Mouse (Mus musculus) monocyte, adult 59 days (primary cell): Measurements from ENCODE around the gene A830031A19Rik. TPM values are rescaled to one million over a fixed set of nuclear protein-coding genes. Genes with fewer than 3 reads are reported as not detected.

Experiments
- total RNA-seq, 2 experiments: library from RNA; stranded (reverse); gene quantifications; one replicate each; pipeline ENCODE4 v1.2.4; 2023

The A830031A19Rik gene
- not detected for total RNA-seq

DNA sequence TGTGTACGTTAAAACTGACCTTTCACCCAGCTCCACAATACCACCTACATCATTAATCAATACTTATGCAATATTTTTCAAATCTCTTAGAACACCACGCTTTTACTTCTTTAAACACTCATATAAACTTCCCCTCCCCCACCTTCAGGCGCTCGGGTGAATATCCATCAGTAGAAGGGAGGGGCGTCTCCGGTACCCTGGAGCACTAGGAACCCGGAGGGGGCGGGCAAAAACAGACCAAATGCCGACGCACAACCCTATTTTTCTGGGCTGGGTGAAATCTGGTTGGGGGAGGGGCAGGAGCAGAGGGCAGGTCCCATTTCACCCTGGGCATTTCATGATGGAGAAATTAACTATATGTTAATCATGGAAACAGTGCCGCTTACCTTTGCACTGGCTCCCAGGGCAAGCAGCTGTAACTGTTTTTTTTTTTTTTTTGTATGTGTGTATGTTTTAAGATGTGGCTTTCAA is at the start of gene A830031A19Rik:
Gene A830031A19Rik (minus strand): TSS at position 421 of the 471 bp plus-strand sequence.

DNA sequence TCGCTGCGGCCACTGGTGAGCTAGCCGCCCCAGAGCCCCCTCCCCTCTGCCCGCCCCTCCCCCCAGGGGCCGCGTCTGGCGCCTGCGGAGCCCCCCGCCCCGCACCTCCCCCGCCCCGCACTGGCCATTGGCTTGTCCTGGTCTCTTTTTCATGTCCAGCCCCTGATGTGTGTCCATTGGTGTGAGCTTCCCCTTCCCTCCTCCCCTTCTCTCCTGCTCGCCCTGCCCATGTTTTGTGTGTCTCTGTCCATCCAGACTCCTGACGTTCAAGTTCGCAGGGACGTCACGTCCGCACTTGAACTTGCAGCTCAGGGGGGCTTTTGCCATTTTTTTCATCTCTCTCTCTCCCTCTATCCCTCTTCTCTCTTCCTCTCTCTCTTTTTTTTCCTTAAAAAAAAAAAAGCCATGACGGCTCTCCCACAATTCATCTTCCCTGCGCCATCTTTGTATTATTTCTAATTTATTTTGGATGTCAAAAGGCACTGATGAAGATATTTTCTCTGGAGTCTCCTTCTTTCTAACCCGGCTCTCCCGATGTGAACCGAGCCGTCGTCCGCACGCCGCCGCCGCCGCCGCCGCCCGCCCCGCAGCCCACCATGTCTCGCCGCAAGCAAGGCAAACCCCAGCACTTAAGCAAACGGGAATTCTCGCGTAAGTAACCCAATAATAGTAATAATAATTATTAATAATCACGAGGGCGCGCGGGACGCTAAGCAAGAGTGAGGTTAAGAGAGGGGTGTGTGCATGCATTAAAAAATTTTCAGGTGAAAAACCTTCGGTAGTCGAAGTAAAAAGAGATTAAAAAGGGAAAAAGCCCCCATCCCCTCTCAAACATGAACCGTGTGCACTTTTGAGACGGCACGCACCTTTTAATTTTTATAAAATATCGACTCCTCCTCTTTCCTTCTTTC is 3.2 kb upstream of the A830031A19Rik start, which contains the start of gene Bcl11a:
Gene Bcl11a (plus strand): TSS at position 262 of the 911 bp plus-strand sequence.

Other genes starting within 250 kb of the A830031A19Rik start
- gene Papolg, start 179.8 kb downstream of the A830031A19Rik start, total RNA-seq: 10 to 100 TPM; 21.3 to 21.6 TPM
- 10 to 100 TPM; 28.6 to 33.3 TPM for gene Bcl11a, start 3.0 kb upstream of the A830031A19Rik start, total RNA-seq